Mouse (Mus musculus): ENCODE data around the gene Manf.

DNA sequence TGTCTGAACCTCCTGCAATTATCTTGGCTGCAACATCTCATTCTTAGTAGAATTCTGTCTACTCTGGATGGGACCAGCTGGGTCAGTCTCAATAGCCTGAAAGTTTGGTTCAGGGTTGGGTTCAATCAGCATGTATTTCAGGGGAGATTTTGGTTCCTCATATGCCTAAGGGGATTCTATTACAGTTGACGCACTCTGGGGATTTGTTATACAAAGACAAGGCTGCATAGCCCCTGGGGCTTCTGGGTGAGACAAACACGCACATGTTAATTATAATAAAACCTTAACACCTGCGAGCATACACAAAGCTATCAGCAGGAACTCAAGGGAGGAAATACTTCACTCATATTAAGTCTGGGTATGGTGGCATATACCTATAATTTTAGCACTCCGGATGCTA, 85.3 kb downstream of the Manf start:
- TF ChIP-seq CTCF (IDR thresholded peaks at IDR 0.05) (no peak), EP300 (IDR thresholded peaks at IDR 0.05) (no peak)
